Mouse (Mus musculus): ENCODE results near the gene Zc3hav1. TPM values are rescaled to one million over a fixed set of nuclear protein-coding genes. Genes with fewer than 3 reads are reported as not detected.

The Zc3hav1 gene
- 9.3 and 10.1 TPM in 2 replicates for polyA plus RNA-seq (2016; fragmentation: Nextera tagmentation; extraction: Ambion mirVana)

DNA sequence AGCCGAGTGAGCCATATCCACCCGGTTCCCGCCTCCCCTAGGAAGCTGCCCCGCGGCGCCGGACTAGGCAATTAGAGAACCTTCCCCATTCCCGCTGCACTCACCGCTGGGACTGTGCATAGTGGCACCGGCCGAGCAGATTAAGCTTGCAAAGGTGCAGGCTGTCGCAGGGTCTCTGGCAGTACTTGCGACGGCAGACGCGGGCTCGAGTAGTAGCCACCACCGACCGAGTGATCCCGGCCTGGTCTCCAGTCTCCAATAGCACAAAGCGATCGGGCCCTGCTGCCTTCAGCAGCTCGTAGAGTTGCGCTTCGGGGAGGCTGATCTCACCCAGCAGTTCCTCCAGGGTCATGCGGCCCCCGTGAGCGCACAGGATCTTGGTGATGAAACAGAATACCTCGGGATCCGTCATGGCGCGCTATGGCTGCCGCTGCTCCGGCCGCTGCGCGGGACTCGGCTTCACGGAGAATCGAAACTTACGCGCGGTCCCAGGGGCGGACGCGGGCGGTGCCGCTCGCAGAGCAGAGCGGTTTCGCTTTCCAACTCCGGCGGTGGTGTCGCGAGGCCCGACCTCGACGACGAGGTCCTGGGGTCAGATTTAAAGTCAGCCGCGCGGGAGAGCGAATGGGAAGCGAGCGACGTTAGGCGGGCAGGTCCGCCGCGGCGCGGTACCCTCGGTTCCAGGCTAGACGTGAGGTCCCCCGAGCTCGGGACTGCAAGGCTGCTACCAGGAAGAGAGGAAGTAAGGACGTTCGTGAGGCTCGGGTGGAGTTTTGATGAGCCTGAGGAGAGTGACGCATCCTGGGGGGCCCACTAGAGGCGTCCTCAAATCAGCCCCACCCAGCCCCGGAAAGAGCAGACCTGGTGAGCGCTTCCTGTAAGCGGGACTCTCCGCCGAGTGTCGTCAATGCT is at the start of gene Zc3hav1:
TSS of gene Zc3hav1 (minus strand) at position 793 of the 912 bp plus-strand sequence.
- H3K4me1 ChIP-seq (replicated peaks), result peaks cover 15% of the 10 kb centered on the region
- peak within 1 kb of the TSS; percentile 49; the same call in 1 of the 2 replicates for H3K27ac ChIP-seq (ENCODE audit: poor library complexity, severe bottlenecking)
- no peaks in the 10 kb centered on the region for H3K9me3 ChIP-seq (replicated peaks)
- peak within 1 kb of the TSS; percentile 80 for H3K4me2 ChIP-seq
- peak within 1 kb of the TSS; percentile 70 for H3K9ac ChIP-seq
- no peaks in the 10 kb centered on the region for H3K36me3 ChIP-seq
- ATAC-seq (ENCODE audit: insufficient number of reproducible peaks, low FRiP score), result peak; percentile 94
- H3K4me3 ChIP-seq, result peak within 1 kb of the TSS; percentile 65
- under 1% methylated on average over 87 of the region's 87 CpGs for WGBS
- H3K27me3 ChIP-seq (replicated peaks), result peaks cover 23% of the 10 kb centered on the region

DNA sequence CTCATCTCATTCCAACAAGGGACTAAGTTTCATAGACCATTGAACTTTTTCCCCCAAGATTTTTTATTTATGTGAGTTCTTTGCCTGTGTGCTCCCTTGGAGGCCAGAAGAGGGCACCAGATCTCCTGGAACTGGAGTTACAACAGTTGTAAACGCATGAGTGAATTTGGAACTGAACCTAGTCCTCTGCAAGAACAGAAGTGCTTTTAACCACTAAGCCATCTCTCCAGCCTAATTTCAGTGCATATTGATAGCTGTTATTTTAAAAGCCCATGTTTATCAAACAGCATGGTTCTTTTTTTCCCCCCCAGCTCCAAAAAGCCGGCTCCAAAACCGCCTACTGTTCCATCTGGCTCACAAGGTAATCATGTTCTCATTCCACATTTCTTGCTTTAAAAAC is 35.3 kb upstream of the Zc3hav1 start:
- no peaks in the 10 kb centered on the region for H3K4me1 ChIP-seq (replicated peaks)
- H3K9me3 ChIP-seq (replicated peaks), result no peaks in the 10 kb centered on the region
- peaks cover 12% of the 10 kb centered on the region; the same call in 1 of the 2 replicates for H3K36me3 ChIP-seq
- no peak for ATAC-seq (ENCODE audit: insufficient number of reproducible peaks, low FRiP score)
- no peak overlapping the region for H3K9ac ChIP-seq
- H3K4me3 ChIP-seq, result no peak overlapping the region
- no peaks in the 10 kb centered on the region for H3K27me3 ChIP-seq (replicated peaks)
- no peak overlapping the region for H3K27ac ChIP-seq (ENCODE audit: poor library complexity, severe bottlenecking)
- WGBS, result 77% methylated on average over 3 of the region's 3 CpGs
- H3K4me2 ChIP-seq, result no peak overlapping the region

- Histone ChIP-seq H3K4me3 (peak within 1 kb of the TSS; percentile 60), H3K9ac (peak within 1 kb of the TSS; percentile 43), H3K4me1 (replicated peaks) (0 out of 2 replicates have a peak, but pooled peaks cover 3% of the 10 kb centered on the region), H3K27me3 (replicated peaks) (no peaks in the 10 kb centered on the region), H3K4me2 (peak within 1 kb of the TSS; percentile 70), H3K36me3 (peaks cover 8% of the 10 kb centered on the region; the same call in 1 of the 2 replicates), H3K9me3 (replicated peaks) (no peaks in the 10 kb centered on the region), H3K27ac (ENCODE audit: poor library complexity, severe bottlenecking) (no peak within 1 kb of the TSS)
- ATAC-seq (ENCODE audit: insufficient number of reproducible peaks, low FRiP score), result peak; percentile 91
- WGBS, result under 1% methylated on average over 26 of the region's 26 CpGs
Observed at GRCm38 (mm10) chr6:38381129-38381771, 26.8 kb upstream of the Zc3hav1 start, which contains the start of gene Ttc26. Gene Ttc26 (plus strand): TSS chr6:38381469.

DNA sequence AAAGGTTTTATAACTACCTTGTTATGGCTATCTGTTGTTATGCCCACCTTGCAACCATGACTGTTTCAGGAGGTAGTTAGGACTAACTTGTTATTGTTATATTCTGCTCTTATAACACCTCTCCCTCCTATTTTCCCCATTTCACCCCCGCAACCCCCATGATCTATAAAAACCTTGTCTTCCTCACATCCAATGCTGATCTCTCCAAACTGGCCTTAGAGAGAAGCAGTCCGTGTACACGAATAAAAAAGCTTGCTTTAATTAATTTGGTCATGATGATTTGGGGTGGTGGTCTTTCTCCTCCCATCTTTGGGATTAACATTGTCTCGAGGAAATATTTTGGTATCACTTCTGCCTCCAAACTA is 26.3 kb upstream of the Zc3hav1 start:
- no peak for ATAC-seq (ENCODE audit: insufficient number of reproducible peaks, low FRiP score)
- H3K27me3 ChIP-seq (replicated peaks), result no peaks in the 10 kb centered on the region
- H3K36me3 ChIP-seq, result peaks cover 4% of the 10 kb centered on the region; the same call in 1 of the 2 replicates
- no peaks in the 10 kb centered on the region for H3K9me3 ChIP-seq (replicated peaks)
- H3K9ac ChIP-seq, result peak overlapping the region; percentile 43
- no peak overlapping the region for H3K27ac ChIP-seq (ENCODE audit: poor library complexity, severe bottlenecking)
- 0 out of 2 replicates have a peak, but pooled peaks cover 3% of the 10 kb centered on the region for H3K4me1 ChIP-seq (replicated peaks)
- 4% methylated on average over 4 of the region's 4 CpGs for WGBS
- H3K4me2 ChIP-seq, result peak overlapping the region; percentile 70
- H3K4me3 ChIP-seq, result peak overlapping the region; percentile 60

DNA sequence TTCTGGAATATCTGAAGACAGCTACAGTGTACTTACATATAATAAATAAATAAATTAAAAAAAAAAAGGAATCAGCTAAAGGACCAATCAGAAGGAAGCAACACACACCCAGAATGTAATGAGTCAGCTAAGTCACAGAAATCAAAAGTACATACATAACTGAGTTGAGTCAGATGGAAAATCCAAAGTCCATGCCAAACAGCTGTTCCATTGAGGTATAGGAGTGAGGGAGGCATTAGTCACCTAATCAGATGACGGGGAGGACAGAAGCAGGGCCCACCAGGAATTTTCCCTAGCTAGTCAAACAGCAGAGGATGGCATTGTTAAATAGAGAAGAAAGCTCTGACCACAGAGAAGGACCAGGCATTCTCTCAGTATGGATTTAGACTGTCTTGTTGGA is 19.9 kb upstream of the Zc3hav1 start:
- no peaks in the 10 kb centered on the region for H3K27me3 ChIP-seq (replicated peaks)
- ATAC-seq (ENCODE audit: insufficient number of reproducible peaks, low FRiP score), result no peak
- H3K4me2 ChIP-seq, result no peak overlapping the region
- no peaks in the 10 kb centered on the region for H3K36me3 ChIP-seq
- H3K27ac ChIP-seq (ENCODE audit: poor library complexity, severe bottlenecking), result no peak overlapping the region
- WGBS, result 70% methylated on average over 1 of the region's 1 CpGs
- no peaks in the 10 kb centered on the region for H3K4me1 ChIP-seq (replicated peaks)
- H3K4me3 ChIP-seq, result no peak overlapping the region
- H3K9me3 ChIP-seq (replicated peaks), result no peaks in the 10 kb centered on the region; the same call in 1 of the 2 replicates
- H3K9ac ChIP-seq, result no peak overlapping the region

- H3K9ac ChIP-seq, result no peak overlapping the region
- H3K4me3 ChIP-seq, result no peak overlapping the region
- no peaks in the 10 kb centered on the region for H3K36me3 ChIP-seq
- H3K4me2 ChIP-seq, result no peak overlapping the region
- no peaks in the 10 kb centered on the region for H3K27me3 ChIP-seq (replicated peaks)
- H3K27ac ChIP-seq (ENCODE audit: poor library complexity, severe bottlenecking), result no peak overlapping the region
- no peak for ATAC-seq (ENCODE audit: insufficient number of reproducible peaks, low FRiP score)
- WGBS, result 78% methylated on average over 3 of the region's 3 CpGs
- no peaks in the 10 kb centered on the region; the same call in 1 of the 2 replicates for H3K9me3 ChIP-seq (replicated peaks)
- H3K4me1 ChIP-seq (replicated peaks), result no peaks in the 10 kb centered on the region
Observed at GRCm38 (mm10) chr6:38369945-38370344, 15.5 kb upstream of the Zc3hav1 start.

- Histone ChIP-seq H3K4me2 (no peak overlapping the region), H3K36me3 (no peaks in the 10 kb centered on the region), H3K27me3 (replicated peaks) (no peaks in the 10 kb centered on the region), H3K9me3 (replicated peaks) (no peaks in the 10 kb centered on the region), H3K27ac (ENCODE audit: poor library complexity, severe bottlenecking) (no peak overlapping the region), H3K4me1 (replicated peaks) (no peaks in the 10 kb centered on the region), H3K4me3 (no peak overlapping the region), H3K9ac (no peak overlapping the region)
- no peak for ATAC-seq (ENCODE audit: insufficient number of reproducible peaks, low FRiP score)
Observed at GRCm38 (mm10) chr6:38364121-38364520, 9.7 kb upstream of the Zc3hav1 start.

DNA sequence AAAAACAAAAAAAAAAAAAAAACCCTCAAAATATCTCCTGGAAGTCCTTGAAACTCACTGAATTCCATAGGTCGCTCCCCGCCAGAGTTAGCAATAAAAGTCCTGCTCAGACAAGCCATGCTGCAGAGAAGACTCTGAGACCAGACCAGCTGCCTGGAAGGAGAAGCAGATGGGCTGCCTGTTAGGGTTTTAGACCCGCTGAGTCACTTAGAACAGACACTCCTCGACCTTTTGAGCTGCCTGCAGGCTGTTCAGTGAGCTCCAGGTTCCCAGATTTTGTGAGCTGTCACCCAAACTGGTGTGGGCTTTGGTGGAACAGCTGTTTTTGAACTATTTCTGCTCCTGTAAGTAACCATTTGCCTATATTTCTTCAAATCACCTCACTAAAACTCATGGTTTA is 9.0 kb upstream of the Zc3hav1 start:
- no peak for ATAC-seq (ENCODE audit: insufficient number of reproducible peaks, low FRiP score)
- H3K4me3 ChIP-seq, result no peak overlapping the region
- H3K27me3 ChIP-seq (replicated peaks), result no peaks in the 10 kb centered on the region
- WGBS, result 68% methylated on average over 4 of the region's 4 CpGs
- H3K27ac ChIP-seq (ENCODE audit: poor library complexity, severe bottlenecking), result no peak overlapping the region
- no peaks in the 10 kb centered on the region for H3K9me3 ChIP-seq (replicated peaks)
- H3K9ac ChIP-seq, result no peak overlapping the region
- H3K4me1 ChIP-seq (replicated peaks), result no peaks in the 10 kb centered on the region
- no peak overlapping the region for H3K4me2 ChIP-seq
- no peaks in the 10 kb centered on the region for H3K36me3 ChIP-seq

DNA sequence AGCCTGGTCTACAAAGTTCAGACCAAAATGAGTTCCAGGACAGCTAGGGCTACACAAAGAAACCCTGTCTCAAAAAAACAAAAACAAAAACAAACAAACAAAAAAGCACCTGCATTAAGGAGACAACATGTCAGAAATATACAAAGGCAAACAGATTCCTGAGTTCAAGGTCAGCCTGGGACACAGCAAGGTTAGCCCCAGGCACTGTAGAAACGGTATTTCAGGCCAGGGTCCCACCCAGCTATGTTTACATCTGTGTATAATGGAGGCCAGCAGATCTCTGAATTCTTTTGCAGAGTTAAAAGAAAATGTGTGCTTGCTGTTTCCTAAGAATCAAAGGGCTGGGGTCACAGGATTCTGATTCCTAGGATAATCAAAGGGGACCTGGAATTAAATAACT is 7.5 kb upstream of the Zc3hav1 start:
- H3K4me2 ChIP-seq, result no peak overlapping the region
- no peaks in the 10 kb centered on the region for H3K27me3 ChIP-seq (replicated peaks)
- no peak overlapping the region for H3K9ac ChIP-seq
- no peaks in the 10 kb centered on the region for H3K36me3 ChIP-seq
- no peak for ATAC-seq (ENCODE audit: insufficient number of reproducible peaks, low FRiP score)
- no peak overlapping the region for H3K4me3 ChIP-seq
- H3K27ac ChIP-seq (ENCODE audit: poor library complexity, severe bottlenecking), result no peak overlapping the region
- WGBS, result 61% methylated on average over 1 of the region's 1 CpGs
- no peaks in the 10 kb centered on the region for H3K9me3 ChIP-seq (replicated peaks)
- H3K4me1 ChIP-seq (replicated peaks), result no peaks in the 10 kb centered on the region

DNA sequence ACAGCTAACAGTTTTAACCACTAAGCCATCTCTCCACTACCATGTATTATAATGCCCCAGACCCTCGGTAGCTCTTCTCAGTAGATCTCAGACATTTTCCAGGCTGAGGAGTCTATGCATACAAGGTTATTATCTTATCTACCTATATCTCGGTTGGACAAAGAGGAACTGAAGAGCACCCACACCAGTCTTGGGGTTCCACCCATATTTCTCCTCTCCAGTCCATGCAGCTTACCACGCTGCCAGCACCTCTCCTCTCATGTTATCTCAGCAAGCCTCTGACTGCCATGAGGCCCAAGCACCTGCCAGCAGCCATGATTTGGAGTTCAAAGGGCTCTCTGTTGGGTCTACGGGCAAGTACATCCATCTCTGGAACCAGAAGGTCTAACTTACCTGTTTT is 6.7 kb upstream of the Zc3hav1 start:
- Histone ChIP-seq H3K4me2 (no peak overlapping the region), H3K27ac (ENCODE audit: poor library complexity, severe bottlenecking) (no peak overlapping the region), H3K4me3 (no peak overlapping the region), H3K36me3 (no peaks in the 10 kb centered on the region), H3K9me3 (replicated peaks) (no peaks in the 10 kb centered on the region), H3K9ac (no peak overlapping the region), H3K27me3 (replicated peaks) (no peaks in the 10 kb centered on the region), H3K4me1 (replicated peaks) (no peaks in the 10 kb centered on the region)
- no peak for ATAC-seq (ENCODE audit: insufficient number of reproducible peaks, low FRiP score)
- WGBS, result 67% methylated on average over 4 of the region's 4 CpGs

All from heart, embryonic 12.5 days (tissue).